Mouse (Mus musculus): ENCODE measurements around the gene Rasl11a. TPM values are rescaled to one million over a fixed set of nuclear protein-coding genes. Genes with fewer than 3 reads are reported as not detected.

Gene Rasl11a
- polyA plus RNA-seq, 1 experiment from 2014 or later: 18.1 TPM

DNA sequence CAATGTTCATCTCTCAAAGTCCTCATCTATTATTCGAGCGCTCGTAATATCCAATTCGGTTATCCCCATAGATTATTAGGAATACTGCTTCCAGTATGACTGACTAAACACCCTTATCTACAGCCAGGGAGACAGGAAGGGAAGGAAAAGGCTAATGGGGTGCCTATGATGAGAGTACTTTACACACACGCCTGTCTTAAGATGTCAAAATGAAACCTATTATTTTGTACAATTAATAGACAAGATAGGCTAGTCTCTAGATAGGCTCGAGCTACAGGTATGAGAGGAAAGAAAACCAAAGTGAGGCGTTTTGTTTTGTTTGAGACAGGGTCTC is 12.5 kb upstream of the Rasl11a start:
- peaks cover 13% of the 10 kb centered on the region; the same call in 1 of the 2 replicates for H3K4me1 ChIP-seq
- ATAC-seq (ENCODE audit: insufficient read depth, low FRiP score, low read depth): peak; percentile 15
- no peaks in the 10 kb centered on the region for H3K9me3 ChIP-seq
- WGBS: 47% methylated on average over 7 of the region's 7 CpGs
- H3K4me2 ChIP-seq: peak overlapping the region; percentile 64
- peaks cover 24% of the 10 kb centered on the region for H3K36me3 ChIP-seq
- peak overlapping the region; percentile 83; the same call in 1 of the 2 replicates for H3K27ac ChIP-seq
- peak overlapping the region; percentile 74 for H3K4me3 ChIP-seq (replicated peaks)
- no peaks in the 10 kb centered on the region for H3K27me3 ChIP-seq (replicated peaks)
- no peak overlapping the region for H3K9ac ChIP-seq

DNA sequence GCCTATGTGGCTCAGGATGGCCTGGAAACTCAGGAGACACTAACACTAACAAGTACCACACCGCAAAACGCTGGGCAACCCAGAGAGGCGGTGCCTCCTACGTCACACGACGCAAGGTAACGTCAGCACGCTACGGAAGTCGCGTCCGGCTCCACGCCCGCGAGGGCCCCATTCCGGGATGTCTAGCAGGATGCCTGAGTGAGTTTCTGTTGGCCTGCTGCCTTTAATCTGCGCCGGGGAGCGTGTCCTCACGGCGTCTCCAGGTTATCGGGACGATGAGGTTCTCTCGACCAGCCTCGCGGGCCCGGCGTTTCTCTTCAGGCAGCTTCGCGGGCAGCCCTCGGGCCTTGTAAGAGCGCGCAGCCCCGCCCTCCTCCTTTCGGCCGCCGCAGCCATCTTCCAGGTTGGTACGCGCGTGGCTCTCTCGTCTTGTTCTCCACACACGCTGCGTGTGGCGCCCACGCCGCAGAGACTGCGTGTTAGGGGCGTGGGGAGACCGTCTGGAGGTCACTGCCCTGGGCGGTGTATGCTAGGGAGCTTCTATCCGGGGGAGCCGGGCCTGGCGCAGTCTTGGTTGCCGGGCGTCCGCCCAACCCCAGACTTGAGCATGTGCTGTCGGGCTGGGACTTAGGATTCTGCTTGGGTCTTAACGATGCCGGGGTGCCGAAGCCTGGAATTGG is 12.0 kb upstream of the Rasl11a start, which contains the start of gene Rpl21:
Gene Rpl21 (plus strand): TSS at position 122 of the 680 bp plus-strand sequence.
- under 1% methylated on average over 60 of the region's 60 CpGs for WGBS
- peaks cover 29% of the 10 kb centered on the region for H3K36me3 ChIP-seq
- H3K4me1 ChIP-seq: peaks cover 13% of the 10 kb centered on the region; the same call in 1 of the 2 replicates
- peak within 1 kb of the TSS; percentile 83 for H3K27ac ChIP-seq
- no peaks in the 10 kb centered on the region for H3K9me3 ChIP-seq
- H3K4me3 ChIP-seq (replicated peaks): peak within 1 kb of the TSS; percentile 74
- no peaks in the 10 kb centered on the region for H3K27me3 ChIP-seq (replicated peaks)
- H3K9ac ChIP-seq: peak within 1 kb of the TSS; percentile 97
- peak; percentile 98 for ATAC-seq (ENCODE audit: insufficient read depth, low FRiP score, low read depth)
- H3K4me2 ChIP-seq: peak within 1 kb of the TSS; percentile 64

- ATAC-seq (ENCODE audit: insufficient read depth, low FRiP score, low read depth): no peak
- no peaks in the 10 kb centered on the region for H3K9me3 ChIP-seq
- H3K4me1 ChIP-seq: peaks cover 13% of the 10 kb centered on the region; the same call in 1 of the 2 replicates
- H3K36me3 ChIP-seq: peaks cover 30% of the 10 kb centered on the region
- H3K4me3 ChIP-seq (replicated peaks): peak overlapping the region; percentile 74
- H3K9ac ChIP-seq: peak overlapping the region; percentile 97
- H3K27me3 ChIP-seq (replicated peaks): no peaks in the 10 kb centered on the region
- WGBS: 11% methylated on average over 8 of the region's 8 CpGs
- H3K27ac ChIP-seq: peak overlapping the region; percentile 83; the same call in 1 of the 2 replicates
- H3K4me2 ChIP-seq: peak overlapping the region; percentile 64
Observed at GRCm38 (mm10) chr5:146833673-146834201, 11.1 kb upstream of the Rasl11a start.

- ATAC-seq (ENCODE audit: insufficient read depth, low FRiP score, low read depth): no peak
- Histone ChIP-seq H3K9me3 (no peaks in the 10 kb centered on the region), H3K27me3 (replicated peaks) (no peaks in the 10 kb centered on the region), H3K9ac (no peak overlapping the region), H3K4me2 (no peak overlapping the region; the same call in 1 of the 2 replicates), H3K27ac (no peak overlapping the region), H3K4me1 (peaks cover 13% of the 10 kb centered on the region; the same call in 1 of the 2 replicates), H3K4me3 (replicated peaks) (no peak overlapping the region), H3K36me3 (peaks cover 30% of the 10 kb centered on the region)
- 75% methylated on average over 8 of the region's 8 CpGs for WGBS
Observed at GRCm38 (mm10) chr5:146834959-146835358, 9.9 kb upstream of the Rasl11a start.

GRCm38 (mm10) chr5:146837967-146838720 is 6.7 kb upstream of the Rasl11a start:
- H3K4me1 ChIP-seq: peaks cover 13% of the 10 kb centered on the region; the same call in 1 of the 2 replicates
- WGBS: 67% methylated on average over 7 of the region's 7 CpGs
- H3K27ac ChIP-seq: no peak overlapping the region
- H3K4me3 ChIP-seq (replicated peaks): no peak overlapping the region
- peaks cover 30% of the 10 kb centered on the region for H3K36me3 ChIP-seq
- no peak overlapping the region for H3K9ac ChIP-seq
- no peak overlapping the region for H3K4me2 ChIP-seq
- no peaks in the 10 kb centered on the region for H3K27me3 ChIP-seq (replicated peaks)
- H3K9me3 ChIP-seq: no peaks in the 10 kb centered on the region
- no peak for ATAC-seq (ENCODE audit: insufficient read depth, low FRiP score, low read depth)

GRCm38 (mm10) chr5:146838836-146839648 is 5.8 kb upstream of the Rasl11a start:
- Histone ChIP-seq H3K9ac (no peak overlapping the region), H3K4me2 (no peak overlapping the region), H3K4me1 (peaks cover 9% of the 10 kb centered on the region; the same call in 1 of the 2 replicates), H3K4me3 (replicated peaks) (no peak overlapping the region), H3K36me3 (peaks cover 30% of the 10 kb centered on the region), H3K9me3 (no peaks in the 10 kb centered on the region), H3K27ac (no peak overlapping the region), H3K27me3 (replicated peaks) (no peaks in the 10 kb centered on the region)
- no peak for ATAC-seq (ENCODE audit: insufficient read depth, low FRiP score, low read depth)
- WGBS: 46% methylated on average over 12 of the region's 12 CpGs

- Histone ChIP-seq H3K4me3 (replicated peaks) (no peak overlapping the region), H3K27me3 (replicated peaks) (no peaks in the 10 kb centered on the region), H3K9me3 (no peaks in the 10 kb centered on the region), H3K4me2 (no peak overlapping the region), H3K36me3 (peaks cover 26% of the 10 kb centered on the region), H3K27ac (no peak overlapping the region), H3K9ac (no peak overlapping the region), H3K4me1 (0 out of 2 replicates have a peak, but pooled peaks cover 3% of the 10 kb centered on the region)
- 54% methylated on average over 5 of the region's 5 CpGs for WGBS
- no peak for ATAC-seq (ENCODE audit: insufficient read depth, low FRiP score, low read depth)
Observed at GRCm38 (mm10) chr5:146839760-146840159, 5.1 kb upstream of the Rasl11a start.

- WGBS: 72% methylated on average over 4 of the region's 4 CpGs
- H3K4me3 ChIP-seq (replicated peaks): no peak overlapping the region
- H3K9ac ChIP-seq: no peak overlapping the region
- no peak overlapping the region for H3K4me2 ChIP-seq
- no peaks in the 10 kb centered on the region for H3K27me3 ChIP-seq (replicated peaks)
- peaks cover 5% of the 10 kb centered on the region; the same call in 1 of the 2 replicates for H3K4me1 ChIP-seq
- H3K27ac ChIP-seq: no peak overlapping the region
- no peak for ATAC-seq (ENCODE audit: insufficient read depth, low FRiP score, low read depth)
- H3K36me3 ChIP-seq: peaks cover 20% of the 10 kb centered on the region
- no peaks in the 10 kb centered on the region for H3K9me3 ChIP-seq
Observed at GRCm38 (mm10) chr5:146840422-146840821, 4.4 kb upstream of the Rasl11a start.

GRCm38 (mm10) chr5:146841301-146841700 is 3.6 kb upstream of the Rasl11a start:
- H3K9me3 ChIP-seq: no peaks in the 10 kb centered on the region

GRCm38 (mm10) chr5:146841996-146842395 is 2.9 kb upstream of the Rasl11a start:
- ATAC-seq (ENCODE audit: insufficient read depth, low FRiP score, low read depth): no peak
- Histone ChIP-seq H3K27ac (no peak overlapping the region), H3K27me3 (replicated peaks) (no peaks in the 10 kb centered on the region), H3K4me3 (replicated peaks) (no peak overlapping the region), H3K4me2 (no peak overlapping the region), H3K4me1 (peaks cover 9% of the 10 kb centered on the region; the same call in 1 of the 2 replicates), H3K9me3 (no peaks in the 10 kb centered on the region), H3K9ac (no peak overlapping the region), H3K36me3 (peaks cover 10% of the 10 kb centered on the region; the same call in 1 of the 2 replicates)
- 77% methylated on average over 4 of the region's 4 CpGs for WGBS

More at GRCm38 (mm10) chr5:146841301-146841700, 3.6 kb upstream of the Rasl11a start:
- ATAC-seq (ENCODE audit: insufficient read depth, low FRiP score, low read depth): no peak
- Histone ChIP-seq H3K9ac (no peak overlapping the region), H3K27me3 (replicated peaks) (no peaks in the 10 kb centered on the region), H3K4me3 (replicated peaks) (no peak overlapping the region), H3K36me3 (peaks cover 15% of the 10 kb centered on the region), H3K27ac (no peak overlapping the region), H3K4me1 (peaks cover 9% of the 10 kb centered on the region; the same call in 1 of the 2 replicates), H3K4me2 (no peak overlapping the region)
- 78% methylated on average over 5 of the region's 5 CpGs for WGBS

DNA sequence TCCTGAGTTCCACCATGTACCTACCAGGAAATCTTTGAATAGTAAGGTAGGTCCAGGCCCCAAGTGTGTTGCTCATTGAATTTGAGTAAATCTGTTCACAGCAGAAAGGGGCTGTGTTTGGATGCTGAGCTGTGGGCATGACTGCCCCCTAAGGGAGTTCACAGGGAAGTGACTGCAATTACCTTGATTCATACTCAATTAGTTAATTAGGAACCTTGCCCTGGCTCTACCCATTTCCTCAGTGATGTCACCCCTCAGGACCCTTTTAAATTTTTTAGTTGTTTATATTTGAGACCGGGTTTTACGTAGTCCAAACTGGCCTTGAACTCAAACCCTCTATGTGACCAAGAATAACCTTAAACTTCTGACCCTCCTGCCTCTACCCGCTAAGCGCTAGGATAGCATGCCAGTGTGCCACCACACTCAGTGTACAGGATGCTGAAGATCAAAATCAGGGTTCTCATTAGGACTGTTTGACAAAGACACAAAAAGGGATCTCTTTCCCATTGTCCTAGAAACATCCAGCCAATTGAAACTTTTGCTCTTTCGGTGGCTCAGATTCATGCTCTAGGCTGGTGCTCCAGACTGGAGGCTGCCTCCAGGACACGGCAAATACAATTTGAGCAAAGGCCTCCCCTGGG is 450 bp upstream of the Rasl11a start:
- ATAC-seq (ENCODE audit: insufficient read depth, low FRiP score, low read depth): 0 out of 2 replicates have a peak, but pooled peaks have one; percentile 23
- 13% methylated on average over 6 of the region's 6 CpGs for WGBS
- Histone ChIP-seq H3K4me3 (replicated peaks) (peak overlapping the region; percentile 65), H3K4me2 (peak overlapping the region; percentile 100), H3K27me3 (replicated peaks) (no peaks in the 10 kb centered on the region), H3K27ac (no peak overlapping the region), H3K9me3 (no peaks in the 10 kb centered on the region), H3K36me3 (no peaks in the 10 kb centered on the region), H3K9ac (no peak overlapping the region; the same call in 1 of the 2 replicates), H3K4me1 (peaks cover 9% of the 10 kb centered on the region; the same call in 1 of the 2 replicates)
